Mouse (Mus musculus) testis, adult 2 months (tissue): Measurements from ENCODE around the gene Nr5a2. TPM values are rescaled to one million over a fixed set of nuclear protein-coding genes. Genes with fewer than 3 reads are reported as not detected.

ENCODE experiments used
- H3K27ac ChIP-seq: fragments of 200-500 bp; 2 replicates; pipeline ENCODE4 v1.5.1; 2012; ENCODE audit warnings: low read depth, low read length; ENCODE audit not compliant: control insufficient read depth, insufficient read depth
- H3K27me3 ChIP-seq: fragments of 200-500 bp; 2 replicates; pipeline ENCODE4 v1.6.1; 2012; ENCODE audit warnings: mild to moderate bottlenecking, low read length, moderate library complexity; ENCODE audit not compliant: control insufficient read depth, insufficient read depth
- H3K36me3 ChIP-seq: fragments of 200-500 bp; 2 replicates; pipeline ENCODE4 v1.6.1; 2012; ENCODE audit warnings: mild to moderate bottlenecking, low read length; ENCODE audit not compliant: control insufficient read depth, insufficient read depth
- H3K4me1 ChIP-seq: fragments of 200-500 bp; 2 replicates; pipeline ENCODE4 v1.6.1; 2012; ENCODE audit warnings: low read length; ENCODE audit not compliant: control insufficient read depth, insufficient read depth
- H3K4me3 ChIP-seq: fragments of 200-500 bp; 2 replicates; pipeline ENCODE4 v1.5.1; 2012; ENCODE audit warnings: low read depth, mild to moderate bottlenecking, low read length, moderate library complexity, mixed read lengths; ENCODE audit not compliant: control insufficient read depth
- CTCF ChIP-seq: fragments of 200-500 bp; IDR thresholded peaks from 2 replicates; pipeline ENCODE4 v1.5.1; 2012; ENCODE audit warnings: low read depth, mild to moderate bottlenecking, inconsistent platforms, low read length, moderate library complexity; ENCODE audit not compliant: control insufficient read depth, insufficient read depth, insufficient replicate concordance
- POLR2A ChIP-seq: fragments of 200-500 bp; IDR thresholded peaks from 2 replicates; pipeline ENCODE4 v1.6.1; 2012; ENCODE audit warnings: low read depth, mild to moderate bottlenecking, inconsistent platforms, low read length, moderate library complexity; ENCODE audit not compliant: control insufficient read depth
- polyA plus RNA-seq: library from polyadenylated mRNA; depleted of rRNA; stranded (reverse); fragments of >200 nt; gene quantifications from 2 replicates; pipeline ENCODE4 v1.2.3, GENCODE M21; 2012

Nr5a2 gene
- polyA plus RNA-seq, 1 experiment = 0.35 TPM

DNA sequence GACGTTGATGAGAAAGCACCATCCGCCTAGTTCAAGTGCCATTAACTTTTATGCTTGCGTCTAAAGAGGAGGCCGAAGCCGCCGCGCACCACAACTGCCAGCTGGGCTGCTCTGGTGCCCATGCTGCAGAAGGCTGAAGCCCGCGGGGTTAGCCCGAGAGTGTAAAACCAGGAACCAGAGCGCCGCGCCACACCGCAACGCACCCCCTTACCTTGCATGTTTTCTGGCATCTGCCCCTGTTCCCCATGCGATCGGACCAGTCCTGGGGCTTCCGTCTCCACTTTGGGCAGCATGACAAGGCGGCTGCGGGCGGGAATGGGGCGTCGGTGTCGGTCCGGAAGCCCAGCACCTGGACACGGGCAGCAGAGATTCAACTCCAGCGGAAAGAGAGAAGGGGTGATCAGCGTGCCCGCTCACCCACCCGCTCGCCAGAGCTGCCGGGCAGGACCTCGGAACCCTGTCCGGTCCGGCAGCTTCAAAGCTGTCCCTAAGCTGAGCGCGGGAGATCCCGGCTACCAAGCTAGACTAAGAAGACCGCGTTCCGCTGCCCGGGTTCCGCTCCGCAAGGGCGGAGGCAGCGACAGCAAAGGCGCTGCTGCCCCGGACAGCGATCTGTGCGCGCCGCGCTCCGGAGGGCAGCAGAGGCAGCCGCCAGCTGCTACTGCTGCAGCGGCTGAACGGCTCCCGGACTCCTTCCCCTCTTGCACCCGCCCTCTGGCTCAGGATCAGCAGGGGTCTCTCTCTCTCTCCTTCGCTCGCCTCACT lies 11.6 kb downstream of the Nr5a2 start:
- no peaks in the 10 kb centered on the region for H3K36me3 ChIP-seq
- H3K4me1 ChIP-seq = peaks cover 17% of the 10 kb centered on the region
- TF ChIP-seq CTCF (no peak), POLR2A (no peak)
- H3K27ac ChIP-seq = no peak overlapping the region
- peak overlapping the region; percentile 52 for H3K4me3 ChIP-seq
- H3K27me3 ChIP-seq = no peaks in the 10 kb centered on the region; the same call in 1 of the 2 replicates

DNA sequence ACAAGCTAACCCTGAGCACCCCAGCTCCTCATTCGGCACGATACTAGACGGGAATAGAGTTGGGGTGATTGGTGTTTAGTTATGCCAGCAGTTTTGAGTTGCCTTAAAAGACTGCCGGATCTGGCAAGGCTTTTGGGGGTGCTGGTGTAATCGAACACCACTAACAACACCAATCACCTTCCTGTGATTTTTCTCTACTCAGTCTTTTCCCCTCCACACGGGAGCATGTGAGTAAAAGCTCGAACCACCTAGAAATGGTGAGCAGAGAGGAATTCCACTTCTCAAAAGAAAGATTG lies 12.2 kb downstream of the Nr5a2 start:
- peak overlapping the region; percentile 52; the same call in 1 of the 2 replicates for H3K4me3 ChIP-seq
- H3K27me3 ChIP-seq = no peaks in the 10 kb centered on the region; the same call in 1 of the 2 replicates
- no peaks in the 10 kb centered on the region for H3K36me3 ChIP-seq
- H3K27ac ChIP-seq = no peak overlapping the region
- TF ChIP-seq POLR2A = no peak
- TF ChIP-seq CTCF = no peak
- H3K4me1 ChIP-seq = peaks cover 17% of the 10 kb centered on the region

GRCm38 (mm10) chr1:136947394-136948126 lies 12.7 kb downstream of the Nr5a2 start:
- no peak overlapping the region for H3K27ac ChIP-seq
- no peaks in the 10 kb centered on the region; the same call in 1 of the 2 replicates for H3K27me3 ChIP-seq
- no peak for TF ChIP-seq CTCF
- no peak for TF ChIP-seq POLR2A
- H3K4me3 ChIP-seq = no peak overlapping the region
- peaks cover 12% of the 10 kb centered on the region for H3K4me1 ChIP-seq
- H3K36me3 ChIP-seq = no peaks in the 10 kb centered on the region

DNA sequence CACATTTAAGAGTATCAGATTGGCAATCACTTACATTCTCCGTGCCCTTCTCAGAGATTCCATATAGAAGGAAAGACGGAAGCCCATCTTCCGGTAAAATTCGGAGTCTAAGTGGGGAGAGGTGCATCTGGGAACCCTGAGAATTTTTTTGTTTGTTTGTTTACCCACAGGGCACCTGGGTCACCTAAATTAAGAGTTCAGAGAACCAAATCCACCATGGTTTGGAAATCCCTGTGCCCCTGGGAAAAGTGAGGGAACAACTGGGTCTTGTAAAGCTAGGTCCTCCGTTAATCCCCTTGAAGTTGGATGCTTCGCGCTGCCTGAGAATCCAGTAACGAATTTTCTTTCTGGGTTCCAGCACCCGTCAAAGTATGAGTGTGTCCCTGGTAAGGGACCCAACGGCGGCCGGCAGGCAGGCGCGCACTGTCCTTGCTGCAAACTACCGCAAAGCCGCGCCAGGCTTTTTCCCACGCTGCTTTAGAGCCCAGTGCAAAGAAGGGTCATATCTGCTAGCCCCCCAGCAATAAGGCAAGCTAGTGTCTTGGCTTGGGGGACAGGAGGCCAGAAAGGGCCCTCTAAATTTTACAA lies 13.3 kb downstream of the Nr5a2 start:
- Histone ChIP-seq H3K36me3 (no peaks in the 10 kb centered on the region), H3K27me3 (no peaks in the 10 kb centered on the region; the same call in 1 of the 2 replicates), H3K27ac (no peak overlapping the region), H3K4me3 (no peak overlapping the region), H3K4me1 (peaks cover 7% of the 10 kb centered on the region; the same call in 1 of the 2 replicates)
- TF ChIP-seq CTCF (no peak), POLR2A (no peak)

GRCm38 (mm10) chr1:136946404-136946803 lies 13.8 kb downstream of the Nr5a2 start:
- Histone ChIP-seq H3K27ac (no peak overlapping the region), H3K27me3 (no peaks in the 10 kb centered on the region; the same call in 1 of the 2 replicates), H3K4me3 (no peak overlapping the region), H3K36me3 (no peaks in the 10 kb centered on the region), H3K4me1 (peaks cover 7% of the 10 kb centered on the region; the same call in 1 of the 2 replicates)
- TF ChIP-seq POLR2A (no peak), CTCF (no peak)

DNA sequence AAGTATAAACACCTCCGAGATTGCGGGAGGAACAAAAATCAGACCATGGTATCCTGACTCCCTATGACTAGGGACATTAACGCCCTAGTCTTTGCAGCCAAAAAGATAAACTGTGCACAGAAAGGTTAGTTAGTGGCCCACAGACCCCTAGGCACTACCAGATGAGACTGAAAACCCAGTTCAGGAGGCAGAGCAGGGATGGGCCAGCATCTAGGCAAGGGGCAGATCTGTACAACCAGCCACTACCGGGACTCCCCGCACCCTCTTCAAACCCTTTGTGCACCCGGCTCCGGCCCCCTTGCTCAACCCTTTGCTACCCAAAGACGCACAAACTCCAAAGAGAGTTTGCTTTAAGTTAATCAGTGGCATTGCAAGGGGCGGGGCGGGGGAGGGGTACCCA lies 14.4 kb downstream of the Nr5a2 start:
- H3K27ac ChIP-seq = no peak overlapping the region
- no peak overlapping the region for H3K4me3 ChIP-seq
- TF ChIP-seq CTCF (no peak), POLR2A (no peak)
- H3K36me3 ChIP-seq = no peaks in the 10 kb centered on the region
- no peaks in the 10 kb centered on the region; the same call in 1 of the 2 replicates for H3K27me3 ChIP-seq
- peaks cover 7% of the 10 kb centered on the region; the same call in 1 of the 2 replicates for H3K4me1 ChIP-seq

DNA sequence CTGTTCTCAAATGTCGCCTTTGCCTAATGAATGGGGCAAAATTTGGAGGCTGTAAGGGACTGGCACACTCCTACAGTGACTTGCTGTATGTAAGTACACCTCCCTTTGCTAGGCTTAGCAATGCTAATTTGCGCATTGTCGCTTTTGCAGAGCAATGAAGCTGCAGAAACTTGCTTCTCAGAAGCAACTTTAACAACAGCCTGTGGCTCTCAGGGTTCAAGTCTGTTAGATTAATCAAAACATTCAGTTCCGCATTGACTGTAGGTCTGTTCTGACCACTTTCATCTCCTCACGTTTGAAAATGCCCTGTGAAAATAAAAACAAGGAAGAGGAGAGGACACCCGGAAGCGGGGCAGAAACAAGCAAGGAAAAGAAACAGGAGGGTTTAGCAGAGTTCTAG lies 14.8 kb downstream of the Nr5a2 start:
- peaks cover 7% of the 10 kb centered on the region; the same call in 1 of the 2 replicates for H3K4me1 ChIP-seq
- H3K4me3 ChIP-seq = no peak overlapping the region
- no peaks in the 10 kb centered on the region; the same call in 1 of the 2 replicates for H3K27me3 ChIP-seq
- H3K27ac ChIP-seq = no peak overlapping the region
- TF ChIP-seq CTCF = no peak
- no peak for TF ChIP-seq POLR2A
- H3K36me3 ChIP-seq = no peaks in the 10 kb centered on the region
